Mouse (Mus musculus): ENCODE measurements at regions not wholly inside any gene's neighbourhood (a gene's known extent, or its start where the extent isn't known, plus 50 kb on each side); places are given as distances from the start of the nearest gene placed in this dataset.

GRCm38 (mm10) chr4:127413997-127414964, 56.3 kb upstream of the Gjb5 start:
- no peak for DNase-seq
